Mouse (Mus musculus) neural tube, embryonic 14.5 days (tissue): ENCODE measurements around the gene Cacng7. TPM values are rescaled to one million over a fixed set of nuclear protein-coding genes. Genes with fewer than 3 reads are reported as not detected.

Experiments used
- ATAC-seq: fragments of 200-750 bp; cut with Nextera tagmentation; 2 replicates; pipeline ENCODE4 v1.8.0; 2017; ENCODE audit warnings: low read depth, mild to moderate bottlenecking, moderate TSS enrichment, moderate library complexity
- H3K27ac ChIP-seq: fragments of 300-500 bp; sonication (generic); 2 replicates; pipeline ENCODE4 v1.5.1; 2014; ENCODE audit warnings: low read depth, mild to moderate bottlenecking, control low read depth, low read length, moderate library complexity, mixed read lengths
- H3K27me3 ChIP-seq: fragments of 300-500 bp; sonication (generic); 2 replicates; pipeline ENCODE4 v1.6.1; 2014; ENCODE audit warnings: low read length; ENCODE audit not compliant: control insufficient read depth, insufficient read depth
- H3K36me3 ChIP-seq: fragments of 300-500 bp; sonication (generic); 2 replicates; pipeline ENCODE4 v1.6.1; 2014; ENCODE audit warnings: low read length, mixed read lengths; ENCODE audit not compliant: control insufficient read depth, insufficient read depth
- H3K4me1 ChIP-seq: fragments of 300-500 bp; sonication (generic); 2 replicates; pipeline ENCODE4 v1.6.1; 2014; ENCODE audit warnings: low read length; ENCODE audit not compliant: control insufficient read depth, insufficient read depth
- H3K4me2 ChIP-seq: fragments of 300-500 bp; sonication (generic); 2 replicates; pipeline ENCODE4 v1.6.1; 2014; ENCODE audit warnings: mild to moderate bottlenecking, low read depth, low read length, control low read depth
- H3K4me3 ChIP-seq: fragments of 300-500 bp; sonication (generic); 2 replicates; pipeline ENCODE4 v1.5.1; 2014; ENCODE audit warnings: low read depth, low read length, control low read depth, mixed read lengths
- H3K9ac ChIP-seq: fragments of 300-500 bp; sonication (generic); replicated peaks from 2 replicates; pipeline ENCODE4 v1.6.1; 2014; ENCODE audit warnings: low read depth, mild to moderate bottlenecking, control low read depth, low read length, mixed read lengths
- H3K9me3 ChIP-seq: fragments of 300-500 bp; sonication (generic); 2 replicates; pipeline ENCODE4 v1.6.1; 2016; ENCODE audit warnings: low read length; ENCODE audit not compliant: control insufficient read depth
- WGBS: fragments of 180-500 bp; shearing (Covaris S2); extraction: QIAGEN DNeasy Blood & Tissue Kit; methylation state at CpG from one replicate; pipeline ENCODE4 v1.1.7; 2014; 5-methylcytosine and 5-hydroxymethylcytosine counted together
- polyA plus RNA-seq: library from polyadenylated mRNA; unstranded; fragments of >200 nt; fragmentation: Nextera tagmentation; extraction: Ambion mirVana; gene quantifications from 2 replicates; pipeline ENCODE4 v1.2.1, GENCODE M21; 2014

Gene Cacng7
- 4.2 and 5.1 TPM in 2 replicates for polyA plus RNA-seq

GRCm38 (mm10) chr7:3332619-3333521, at the start of gene Cacng7:
TSS of gene Cacng7 (plus strand) at chr7:3332955.
- WGBS = under 1% methylated on average over 64 of the region's 65 CpGs
- H3K4me2 ChIP-seq = peak within 1 kb of the TSS; percentile 79
- peak within 1 kb of the TSS; percentile 84 for H3K27ac ChIP-seq
- no peaks in the 10 kb centered on the region for H3K27me3 ChIP-seq
- peak within 1 kb of the TSS; percentile 61 for H3K4me3 ChIP-seq
- no peaks in the 10 kb centered on the region for H3K36me3 ChIP-seq
- H3K4me1 ChIP-seq = peaks cover 9% of the 10 kb centered on the region; the same call in 1 of the 2 replicates
- peak; percentile 81 for ATAC-seq
- peak within 1 kb of the TSS; percentile 80 for H3K9ac ChIP-seq
- no peaks in the 10 kb centered on the region for H3K9me3 ChIP-seq

- Histone ChIP-seq H3K4me3 (no peak overlapping the region), H3K9ac (no peak overlapping the region), H3K27me3 (no peaks in the 10 kb centered on the region), H3K9me3 (no peaks in the 10 kb centered on the region), H3K36me3 (no peaks in the 10 kb centered on the region), H3K27ac (no peak overlapping the region), H3K4me2 (no peak overlapping the region), H3K4me1 (no peaks in the 10 kb centered on the region)
- ATAC-seq = no peak
- WGBS = 90% methylated on average over 11 of the region's 11 CpGs
Measured at GRCm38 (mm10) chr7:3283081-3283875, 49.5 kb upstream of the Cacng7 start.

GRCm38 (mm10) chr7:3284604-3285003, 48.2 kb upstream of the Cacng7 start:
- Histone ChIP-seq H3K9ac (no peak overlapping the region), H3K27ac (no peak overlapping the region), H3K4me1 (0 out of 2 replicates have a peak, but pooled peaks cover under 1% of the 10 kb centered on the region), H3K9me3 (no peaks in the 10 kb centered on the region), H3K4me2 (no peak overlapping the region), H3K27me3 (no peaks in the 10 kb centered on the region), H3K36me3 (no peaks in the 10 kb centered on the region), H3K4me3 (no peak overlapping the region)
- 89% methylated on average over 10 of the region's 10 CpGs for WGBS
- ATAC-seq = no peak

GRCm38 (mm10) chr7:3286036-3286435, 46.7 kb upstream of the Cacng7 start:
- no peaks in the 10 kb centered on the region for H3K36me3 ChIP-seq
- WGBS = 90% methylated on average over 5 of the region's 5 CpGs
- H3K4me1 ChIP-seq = peaks cover 8% of the 10 kb centered on the region; the same call in 1 of the 2 replicates
- H3K4me3 ChIP-seq = no peak overlapping the region
- no peak overlapping the region for H3K4me2 ChIP-seq
- H3K27me3 ChIP-seq = no peaks in the 10 kb centered on the region
- no peak overlapping the region for H3K9ac ChIP-seq
- H3K9me3 ChIP-seq = no peaks in the 10 kb centered on the region
- no peak for ATAC-seq
- no peak overlapping the region for H3K27ac ChIP-seq

- Histone ChIP-seq H3K27me3 (no peaks in the 10 kb centered on the region), H3K9ac (no peak overlapping the region), H3K9me3 (no peaks in the 10 kb centered on the region), H3K4me3 (no peak overlapping the region), H3K4me2 (no peak overlapping the region), H3K36me3 (no peaks in the 10 kb centered on the region), H3K27ac (no peak overlapping the region), H3K4me1 (peaks cover 14% of the 10 kb centered on the region; the same call in 1 of the 2 replicates)
- ATAC-seq = no peak
- WGBS = 67% methylated on average over 7 of the region's 7 CpGs
Measured at GRCm38 (mm10) chr7:3287186-3287585, 45.6 kb upstream of the Cacng7 start.

GRCm38 (mm10) chr7:3288976-3289970, 43.5 kb upstream of the Cacng7 start, which contains the start of the genes Myadm and Prkcg:
TSS of gene Myadm (plus strand) at chr7:3289080.
TSS of gene Prkcg (plus strand) at chr7:3289179.
- Histone ChIP-seq H3K4me3 (peak within 1 kb of the TSS; percentile 63), H3K4me1 (peaks cover 14% of the 10 kb centered on the region; the same call in 1 of the 2 replicates), H3K4me2 (peak within 1 kb of the TSS; percentile 88), H3K27me3 (no peaks in the 10 kb centered on the region), H3K9ac (peak within 1 kb of the TSS; percentile 86), H3K36me3 (peaks cover 5% of the 10 kb centered on the region; the same call in 1 of the 2 replicates), H3K9me3 (no peaks in the 10 kb centered on the region), H3K27ac (peak within 1 kb of the TSS; percentile 84)
- ATAC-seq = peak; percentile 54
- WGBS = 2% methylated on average over 30 of the region's 30 CpGs

- H3K4me1 ChIP-seq = peaks cover 14% of the 10 kb centered on the region; the same call in 1 of the 2 replicates
- no peaks in the 10 kb centered on the region for H3K9me3 ChIP-seq
- 1% methylated on average over 18 of the region's 18 CpGs for WGBS
- peak overlapping the region; percentile 88 for H3K4me2 ChIP-seq
- H3K4me3 ChIP-seq = peak overlapping the region; percentile 63
- H3K27ac ChIP-seq = peak overlapping the region; percentile 84
- peak overlapping the region; percentile 86 for H3K9ac ChIP-seq
- H3K27me3 ChIP-seq = no peaks in the 10 kb centered on the region
- peak; percentile 94 for ATAC-seq
- H3K36me3 ChIP-seq = peaks cover 5% of the 10 kb centered on the region
Measured at GRCm38 (mm10) chr7:3290257-3291033, 42.3 kb upstream of the Cacng7 start.
